Mouse (Mus musculus): ENCODE results near the gene Sema4c.
"Not testable (repeated sequence)": the region's sequence is repeated elsewhere in the genome, so short reads cannot be mapped to it uniquely, and the experiment has no call there.

Gene Sema4c

DNA sequence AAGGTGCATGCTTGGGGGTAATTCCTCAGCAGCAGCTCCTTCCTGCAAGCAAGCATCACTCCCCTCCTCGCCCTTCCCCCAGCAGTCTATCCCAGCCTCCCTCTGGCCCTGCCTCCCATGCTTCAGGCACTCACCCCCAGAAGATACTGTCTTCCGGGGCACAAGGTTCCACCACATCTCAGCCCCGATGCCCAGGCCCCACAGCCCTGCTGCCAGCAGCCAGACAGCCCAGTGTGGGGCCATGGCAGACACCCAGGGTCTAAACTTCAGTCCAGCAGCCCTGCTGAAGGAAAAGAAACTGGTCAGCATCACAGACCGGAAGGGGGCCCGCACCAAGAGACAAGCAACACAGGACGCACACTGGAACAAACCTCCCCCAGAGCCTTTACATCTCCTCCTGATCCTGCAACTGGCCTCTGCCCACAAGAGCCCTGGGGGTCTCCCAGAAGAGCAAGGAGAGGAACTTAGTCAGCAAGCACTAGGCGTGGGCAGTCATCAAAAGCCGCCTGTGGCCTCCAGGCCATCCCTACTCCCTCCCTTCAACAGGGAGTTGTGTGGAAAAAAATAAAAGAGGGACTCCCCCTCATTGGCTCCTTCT, 2.3 kb downstream of the Sema4c start:
- peak; percentile 53 to 64 for DNase-seq

- peak in 1 of 2 experiments; percentile 55 for DNase-seq
Measured at GRCm38 (mm10) chr1:36554633-36555399, 3.3 kb downstream of the Sema4c start.

GRCm38 (mm10) chr1:36552506-36552905, 5.6 kb downstream of the Sema4c start:
- DNase-seq: no peak

DNA sequence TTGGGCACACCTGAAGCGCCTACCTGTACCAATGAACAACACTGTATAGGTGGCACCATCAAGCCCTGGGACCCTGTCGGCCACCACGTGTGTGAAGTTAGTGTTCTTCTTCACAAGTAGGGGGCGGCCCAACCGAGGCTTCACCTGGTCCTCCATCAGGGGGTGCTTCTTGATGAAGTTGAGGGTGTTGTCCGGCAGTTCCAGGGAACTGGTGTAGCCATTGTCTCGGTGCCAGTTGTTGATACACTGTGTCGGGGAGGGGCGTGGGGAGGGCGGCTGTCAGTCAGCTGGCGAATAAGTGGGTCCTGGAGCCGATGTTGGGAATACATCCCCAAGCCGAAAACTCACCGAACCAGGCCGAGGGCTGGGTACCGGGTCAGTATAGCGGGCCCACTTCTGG, 6.2 kb downstream of the Sema4c start:
- DNase-seq: no peak

DNA sequence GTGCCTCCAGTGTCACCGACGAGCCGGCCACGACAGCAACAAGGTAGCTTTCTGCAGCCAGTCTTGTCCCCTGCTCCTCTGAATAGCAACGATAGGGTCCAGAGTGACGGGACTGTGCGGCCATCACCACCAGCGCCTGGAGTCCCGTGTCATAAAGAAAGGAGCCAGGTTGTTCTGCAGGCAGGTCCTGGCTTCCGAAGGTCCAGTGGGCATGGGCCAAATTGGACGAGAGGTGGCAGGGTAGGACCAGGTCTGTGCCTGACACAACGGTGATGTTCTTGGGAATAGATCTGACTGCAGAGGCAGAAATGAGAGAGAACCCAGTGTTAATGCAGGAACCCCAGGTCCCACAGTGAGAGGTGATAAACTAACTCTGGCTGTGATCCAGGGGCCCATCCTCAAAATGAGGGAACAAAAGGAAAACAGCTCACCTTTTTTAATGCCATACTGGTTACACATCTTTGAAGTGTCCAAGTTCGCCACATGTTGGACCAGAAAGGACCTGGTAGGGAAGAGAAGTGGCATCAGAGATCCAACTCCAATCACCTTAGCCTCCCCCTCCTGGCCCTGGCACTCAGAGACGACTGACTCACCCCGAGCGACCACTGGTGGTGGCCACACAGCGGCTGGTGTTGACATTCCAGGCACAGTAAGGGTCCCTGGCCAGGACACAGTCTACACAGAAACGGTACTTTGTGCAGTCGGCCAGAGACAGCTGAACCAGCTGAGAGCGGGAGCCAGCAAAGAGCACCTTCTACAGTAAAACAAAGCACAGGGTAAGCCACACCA, 7.9 kb downstream of the Sema4c start:
- DNase-seq: no peak

GRCm38 (mm10) chr1:36549491-36549890, 8.7 kb downstream of the Sema4c start:
- no peak for DNase-seq

- DNase-seq: no peak
Measured at GRCm38 (mm10) chr1:36548771-36549170, 9.4 kb downstream of the Sema4c start.

DNA sequence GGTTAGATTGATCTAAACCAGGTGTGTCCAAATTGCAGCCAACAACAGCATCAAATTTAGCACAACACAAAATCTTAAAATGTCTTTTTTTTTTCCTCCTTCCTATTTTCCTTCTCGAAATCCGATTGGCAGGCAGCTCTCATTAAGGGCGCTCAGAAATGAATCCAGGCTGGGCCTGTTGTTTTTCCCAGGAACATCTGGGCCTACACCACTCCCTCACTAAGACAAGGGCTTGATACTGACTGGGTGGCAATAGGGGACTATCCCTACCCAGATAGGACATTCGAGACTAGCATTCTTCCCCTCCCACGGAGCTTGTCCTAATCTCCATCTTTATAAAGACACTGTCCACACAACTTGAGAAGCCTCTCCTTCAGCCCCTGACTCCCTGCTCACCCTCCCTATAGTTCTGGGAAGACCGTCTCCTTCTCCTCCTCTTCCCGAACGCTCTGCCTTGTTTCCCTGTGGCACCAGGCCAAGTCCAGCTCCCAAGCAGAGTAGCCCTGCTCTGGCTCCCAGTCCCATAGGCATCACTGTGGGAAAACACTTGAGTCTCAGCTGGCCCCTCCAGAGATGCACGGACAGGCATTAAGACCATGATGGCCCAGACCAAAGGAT, 10.1 kb downstream of the Sema4c start:
- peak; percentile 71 to 81 for DNase-seq

- peak; percentile 98 for DNase-seq
Measured at GRCm38 (mm10) chr1:36546888-36547471, 11.2 kb downstream of the Sema4c start, which contains the start of gene Ankrd39. Ankrd39 (minus strand) TSS chr1:36547445.

DNA sequence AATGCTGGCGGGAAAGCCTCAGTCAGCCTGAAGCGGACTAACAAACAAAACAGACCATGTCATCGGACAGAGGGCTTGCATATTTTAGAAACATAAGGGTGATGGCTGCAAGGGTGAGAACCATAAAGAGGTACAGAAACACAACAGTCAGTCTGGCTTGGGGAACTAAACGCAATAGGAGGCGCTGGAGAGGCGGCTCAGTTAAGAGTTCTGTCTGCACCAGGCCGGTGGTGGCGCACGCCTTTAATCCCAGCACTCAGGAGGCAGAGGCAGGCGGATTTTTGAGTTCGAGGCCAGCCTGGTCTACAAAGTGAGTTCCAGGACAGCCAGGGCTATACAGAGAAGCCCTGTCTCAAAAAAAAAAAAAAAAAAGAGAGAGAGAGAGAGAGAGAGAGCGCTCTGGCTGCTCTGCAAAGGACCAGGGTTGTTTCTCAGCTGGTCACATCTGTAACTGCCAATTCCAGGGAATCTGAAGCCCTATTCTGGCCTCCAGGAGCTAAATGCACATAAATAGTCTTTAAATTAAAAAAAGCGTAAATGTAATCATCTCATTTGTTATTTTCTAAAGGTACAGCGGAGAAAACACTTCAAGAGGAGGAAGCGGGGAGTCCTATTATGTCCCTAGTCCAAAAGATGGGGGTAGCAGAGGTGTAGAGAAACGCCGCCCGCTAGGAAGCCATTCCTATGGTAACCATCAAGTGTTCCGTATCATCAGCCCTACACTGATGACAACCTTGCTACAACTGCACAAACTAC, 12.1 kb downstream of the Sema4c start:
- DNase-seq: no peak

DNA sequence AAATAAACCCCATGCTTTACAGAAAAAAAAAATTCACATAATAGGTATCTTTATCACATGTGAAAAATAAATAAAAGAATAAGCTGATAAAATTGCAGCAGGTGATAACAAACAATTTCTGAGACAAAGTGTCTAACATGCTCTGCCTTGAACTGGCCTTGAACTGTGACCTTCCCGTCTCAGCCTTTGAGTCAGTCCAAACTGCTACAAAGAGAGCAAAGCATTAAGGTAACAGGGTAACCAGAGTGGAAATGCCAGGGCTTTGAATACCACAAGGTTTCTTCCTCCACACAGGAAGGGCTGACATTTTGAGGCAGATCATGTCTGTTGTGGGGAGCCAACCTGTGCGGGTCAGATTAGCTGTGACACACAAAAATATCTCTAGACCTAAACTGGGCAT, 12.8 kb downstream of the Sema4c start:
- DNase-seq: no peak

- no peak for DNase-seq
Measured at GRCm38 (mm10) chr1:36542925-36543324, 15.2 kb downstream of the Sema4c start.

DNA sequence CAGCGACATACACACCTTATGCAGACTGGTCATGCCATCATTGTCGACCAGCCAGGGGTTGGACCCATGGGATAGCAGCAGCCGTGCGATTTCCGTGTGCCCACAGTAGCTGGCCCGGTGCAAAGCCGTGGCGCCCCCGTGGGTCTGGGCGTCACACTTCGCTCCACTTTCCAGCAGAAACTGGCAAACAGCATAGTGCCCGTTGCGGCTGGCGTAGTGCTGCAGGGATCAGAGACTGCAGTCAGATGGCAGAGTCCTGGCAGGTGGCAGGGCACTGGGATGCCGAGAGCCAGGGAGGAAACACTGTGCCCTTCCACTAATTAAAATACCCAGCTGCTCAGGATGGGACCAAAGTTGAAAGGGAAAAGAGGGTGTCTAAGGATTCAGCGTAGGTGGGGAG, 16.3 kb downstream of the Sema4c start:
- DNase-seq: no peak

GRCm38 (mm10) chr1:36540807-36541206, 17.3 kb downstream of the Sema4c start:
- DNase-seq: no peak

DNA sequence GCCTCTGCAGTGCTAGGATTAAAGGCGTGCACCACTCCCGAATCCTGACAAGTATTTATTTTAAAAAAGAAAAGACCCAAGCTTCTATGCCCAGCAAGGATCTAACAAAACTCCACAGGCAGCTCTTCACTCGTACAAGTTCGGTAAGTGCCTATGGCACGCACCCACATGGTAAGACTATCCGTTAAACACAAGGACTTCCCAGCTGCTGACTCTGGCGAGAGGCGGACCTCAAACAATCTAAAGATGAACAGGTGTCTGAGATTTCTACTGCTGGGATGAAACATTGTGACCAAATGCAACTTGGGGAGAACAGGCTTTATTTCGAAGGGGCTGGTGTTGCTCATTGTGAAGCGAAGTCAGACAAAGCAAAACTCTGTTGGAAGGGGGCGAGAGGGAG, 18.0 kb downstream of the Sema4c start:
- no peak for DNase-seq

DNA sequence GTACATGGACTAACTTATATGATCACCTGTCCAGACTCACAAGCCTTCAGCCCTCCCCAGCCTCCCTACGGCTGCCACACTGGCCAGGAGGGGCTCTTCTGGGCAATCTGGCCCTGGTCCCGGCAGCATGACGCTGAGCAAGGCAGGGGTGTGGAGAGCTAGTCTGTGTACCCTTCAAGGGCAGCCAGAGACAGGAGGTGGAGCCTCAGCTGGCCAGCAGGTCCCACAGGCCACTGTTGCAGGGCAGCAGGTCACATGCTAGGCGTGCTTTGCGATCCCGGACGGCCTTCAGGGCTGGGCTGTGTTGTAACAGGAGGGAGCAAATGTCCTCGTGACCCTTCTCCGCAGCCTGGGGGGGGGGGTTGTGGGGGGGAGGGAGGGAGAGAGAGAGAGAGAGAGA, 19.0 kb downstream of the Sema4c start, which contains the start of gene Gm42417:
Gene Gm42417 (minus strand): TSS at position 244 of the 400 bp plus-strand sequence.
- peak; percentile 73 to 91 for DNase-seq

DNA sequence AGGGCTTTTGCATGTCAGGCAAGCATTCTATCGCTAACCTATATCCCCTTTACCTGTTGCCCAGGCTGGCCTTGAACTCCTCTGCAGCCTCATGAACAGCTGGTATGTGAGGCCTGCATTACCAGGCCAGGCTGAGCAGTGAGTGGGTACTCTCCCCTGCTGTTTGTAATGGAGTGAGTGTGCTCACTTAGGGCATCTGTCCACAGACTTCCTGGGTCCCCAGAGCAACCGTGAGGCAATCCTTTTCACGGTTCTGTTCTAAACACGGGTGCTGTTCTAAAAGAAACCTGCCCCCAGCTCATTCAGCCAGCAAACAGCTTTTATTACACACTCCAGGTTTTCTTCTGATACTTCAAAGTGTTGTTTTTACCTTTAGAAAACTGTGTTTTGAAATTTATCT, 19.4 kb downstream of the Sema4c start:
- DNase-seq: no peak

DNA sequence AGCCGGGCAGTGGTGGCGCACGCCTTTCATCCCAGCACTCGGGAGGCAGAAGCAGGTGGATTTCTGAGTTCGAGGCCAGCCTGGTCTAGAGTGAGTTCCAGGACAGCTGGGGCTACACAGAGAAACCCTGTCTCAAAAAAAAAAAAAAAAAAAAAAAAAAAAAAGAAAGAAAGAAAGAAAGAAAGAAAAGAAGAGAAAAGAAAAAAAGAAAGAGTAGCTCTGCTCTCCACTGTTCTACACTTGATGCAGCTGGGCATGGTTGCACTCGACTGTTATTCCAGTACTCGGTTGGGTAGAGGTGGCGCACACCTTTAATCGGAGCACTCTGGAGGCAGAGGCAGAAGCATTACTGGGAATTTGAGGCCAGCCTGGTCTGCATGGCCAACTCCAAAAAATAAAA, 21.4 kb downstream of the Sema4c start, which contains the start of gene Ankrd23:
Gene Ankrd23 (minus strand): TSS at position 101 of the 400 bp plus-strand sequence.
- not testable (repeated sequence) for DNase-seq

- DNase-seq: no peak
Measured at GRCm38 (mm10) chr1:36536397-36536728, 21.8 kb downstream of the Sema4c start.

- peak; percentile 68 to 83 for DNase-seq
Measured at GRCm38 (mm10) chr1:36535477-36536396, 22.4 kb downstream of the Sema4c start.

DNA sequence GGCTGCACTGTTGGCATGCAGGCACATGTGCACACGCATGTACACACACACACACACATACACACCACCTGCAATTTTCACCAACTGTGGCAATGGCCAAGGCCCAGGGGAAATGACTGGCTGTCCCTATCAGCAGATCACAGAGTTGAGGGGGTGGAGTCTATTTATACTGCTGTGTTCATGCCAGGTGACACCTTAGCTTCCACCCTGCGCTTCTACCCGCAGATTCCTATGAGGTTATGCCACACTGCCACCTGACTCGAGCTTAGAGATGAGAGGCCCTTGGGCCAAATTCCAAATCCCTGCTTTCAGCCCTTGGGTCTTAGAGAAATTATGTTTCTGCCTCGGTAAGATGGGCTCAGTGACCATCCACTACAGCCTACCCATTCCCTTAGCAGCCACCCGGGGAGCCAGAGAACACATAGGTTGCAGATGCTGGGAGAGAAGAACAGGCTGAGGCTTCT, 23.5 kb downstream of the Sema4c start:
- DNase-seq: peak; percentile 51 to 60
